Mouse (Mus musculus): Measurements from ENCODE around the gene Grap. TPM values are rescaled to one million over a fixed set of nuclear protein-coding genes. Genes with fewer than 3 reads are reported as not detected.

Grap gene
- polyA plus RNA-seq, 1 experiment from 2014 or later: 10.1 TPM

- Histone ChIP-seq H3K9me3 (ENCODE audit: control insufficient read depth, low read length) (no peaks in the 10 kb centered on the region), H3K4me1 (replicated peaks; ENCODE audit: control insufficient read depth, insufficient read depth, low read length) (no peaks in the 10 kb centered on the region), H3K4me3 (replicated peaks; ENCODE audit: low read length) (no peak overlapping the region), H3K4me2 (replicated peaks) (no peak overlapping the region; the same call in 1 of the 2 replicates), H3K9ac (no peak overlapping the region), H3K27ac (no peak overlapping the region), H3K27me3 (ENCODE audit: control insufficient read depth, insufficient read depth, low read length) (no peaks in the 10 kb centered on the region), H3K36me3 (replicated peaks; ENCODE audit: control insufficient read depth, insufficient read depth) (no peaks in the 10 kb centered on the region)
- DNase-seq (ENCODE audit: low spot score): no peak
- ATAC-seq (ENCODE audit: low FRiP score): no peak
- WGBS: 86% methylated on average over 4 of the region's 4 CpGs
Observed at GRCm38 (mm10) chr11:61654786-61655311, 1.8 kb downstream of the Grap start.

DNA sequence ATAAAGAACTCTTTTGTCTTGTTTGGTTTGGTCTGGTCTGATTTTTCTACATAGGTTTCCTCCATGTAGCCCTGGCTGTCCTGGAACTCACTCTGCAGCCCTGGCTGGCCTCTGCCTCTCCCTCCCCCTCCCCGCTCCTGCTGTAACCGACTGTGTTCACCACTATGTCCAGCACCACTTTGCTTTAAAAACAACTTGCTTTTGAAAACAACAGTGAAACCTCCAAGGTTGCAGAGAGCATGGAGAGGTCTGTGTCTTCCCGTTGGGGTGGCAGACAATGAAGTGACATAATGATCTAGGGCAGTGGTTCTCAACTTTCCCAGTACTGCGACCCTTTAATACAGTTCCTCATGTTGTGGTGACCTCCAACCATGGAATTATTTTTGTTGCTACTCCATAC is 2.6 kb downstream of the Grap start:
- Histone ChIP-seq H3K27ac (no peak overlapping the region), H3K9ac (no peak overlapping the region), H3K9me3 (ENCODE audit: control insufficient read depth, low read length) (no peaks in the 10 kb centered on the region), H3K27me3 (ENCODE audit: control insufficient read depth, insufficient read depth, low read length) (no peaks in the 10 kb centered on the region), H3K4me1 (replicated peaks; ENCODE audit: control insufficient read depth, insufficient read depth, low read length) (no peaks in the 10 kb centered on the region), H3K36me3 (replicated peaks; ENCODE audit: control insufficient read depth, insufficient read depth) (no peaks in the 10 kb centered on the region), H3K4me2 (replicated peaks) (no peak overlapping the region), H3K4me3 (replicated peaks; ENCODE audit: low read length) (no peak overlapping the region)
- 59% methylated on average over 4 of the region's 4 CpGs for WGBS
- no peak for DNase-seq (ENCODE audit: low spot score)
- ATAC-seq (ENCODE audit: low FRiP score): no peak

- Histone ChIP-seq H3K36me3 (replicated peaks; ENCODE audit: control insufficient read depth, insufficient read depth) (no peaks in the 10 kb centered on the region), H3K4me2 (replicated peaks) (no peak overlapping the region), H3K27me3 (ENCODE audit: control insufficient read depth, insufficient read depth, low read length) (no peaks in the 10 kb centered on the region), H3K9ac (no peak overlapping the region), H3K9me3 (ENCODE audit: control insufficient read depth, low read length) (no peaks in the 10 kb centered on the region), H3K4me3 (replicated peaks; ENCODE audit: low read length) (no peak overlapping the region), H3K27ac (no peak overlapping the region), H3K4me1 (replicated peaks; ENCODE audit: control insufficient read depth, insufficient read depth, low read length) (no peaks in the 10 kb centered on the region)
- ATAC-seq (ENCODE audit: low FRiP score) (no peak), DNase-seq (ENCODE audit: low spot score) (no peak)
- WGBS: 74% methylated on average over 6 of the region's 6 CpGs
Observed at GRCm38 (mm10) chr11:61656148-61656850, 3.2 kb downstream of the Grap start.

- Histone ChIP-seq H3K9ac (no peak overlapping the region), H3K9me3 (ENCODE audit: control insufficient read depth, low read length) (no peaks in the 10 kb centered on the region), H3K4me3 (replicated peaks; ENCODE audit: low read length) (no peak overlapping the region), H3K36me3 (replicated peaks; ENCODE audit: control insufficient read depth, insufficient read depth) (no peaks in the 10 kb centered on the region), H3K4me1 (replicated peaks; ENCODE audit: control insufficient read depth, insufficient read depth, low read length) (no peaks in the 10 kb centered on the region), H3K27ac (no peak overlapping the region), H3K4me2 (replicated peaks) (no peak overlapping the region), H3K27me3 (ENCODE audit: control insufficient read depth, insufficient read depth, low read length) (no peaks in the 10 kb centered on the region)
- 69% methylated on average over 2 of the region's 2 CpGs for WGBS
- DNase-seq (ENCODE audit: low spot score) (no peak), ATAC-seq (ENCODE audit: low FRiP score) (no peak)
Observed at GRCm38 (mm10) chr11:61657432-61657831, 4.4 kb downstream of the Grap start.

- H3K9ac ChIP-seq: no peak overlapping the region
- no peaks in the 10 kb centered on the region for H3K36me3 ChIP-seq (replicated peaks; ENCODE audit: control insufficient read depth, insufficient read depth)
- DNase-seq (ENCODE audit: low spot score) (no peak), ATAC-seq (ENCODE audit: low FRiP score) (no peak)
- H3K27ac ChIP-seq: no peak overlapping the region
- H3K27me3 ChIP-seq (ENCODE audit: control insufficient read depth, insufficient read depth, low read length): no peaks in the 10 kb centered on the region
- H3K9me3 ChIP-seq (ENCODE audit: control insufficient read depth, low read length): no peaks in the 10 kb centered on the region
- WGBS: 96% methylated on average over 3 of the region's 3 CpGs
- no peaks in the 10 kb centered on the region for H3K4me1 ChIP-seq (replicated peaks; ENCODE audit: control insufficient read depth, insufficient read depth, low read length)
- H3K4me3 ChIP-seq (replicated peaks; ENCODE audit: low read length): no peak overlapping the region
- H3K4me2 ChIP-seq (replicated peaks): no peak overlapping the region
Observed at GRCm38 (mm10) chr11:61658360-61658922, 5.4 kb downstream of the Grap start.

DNA sequence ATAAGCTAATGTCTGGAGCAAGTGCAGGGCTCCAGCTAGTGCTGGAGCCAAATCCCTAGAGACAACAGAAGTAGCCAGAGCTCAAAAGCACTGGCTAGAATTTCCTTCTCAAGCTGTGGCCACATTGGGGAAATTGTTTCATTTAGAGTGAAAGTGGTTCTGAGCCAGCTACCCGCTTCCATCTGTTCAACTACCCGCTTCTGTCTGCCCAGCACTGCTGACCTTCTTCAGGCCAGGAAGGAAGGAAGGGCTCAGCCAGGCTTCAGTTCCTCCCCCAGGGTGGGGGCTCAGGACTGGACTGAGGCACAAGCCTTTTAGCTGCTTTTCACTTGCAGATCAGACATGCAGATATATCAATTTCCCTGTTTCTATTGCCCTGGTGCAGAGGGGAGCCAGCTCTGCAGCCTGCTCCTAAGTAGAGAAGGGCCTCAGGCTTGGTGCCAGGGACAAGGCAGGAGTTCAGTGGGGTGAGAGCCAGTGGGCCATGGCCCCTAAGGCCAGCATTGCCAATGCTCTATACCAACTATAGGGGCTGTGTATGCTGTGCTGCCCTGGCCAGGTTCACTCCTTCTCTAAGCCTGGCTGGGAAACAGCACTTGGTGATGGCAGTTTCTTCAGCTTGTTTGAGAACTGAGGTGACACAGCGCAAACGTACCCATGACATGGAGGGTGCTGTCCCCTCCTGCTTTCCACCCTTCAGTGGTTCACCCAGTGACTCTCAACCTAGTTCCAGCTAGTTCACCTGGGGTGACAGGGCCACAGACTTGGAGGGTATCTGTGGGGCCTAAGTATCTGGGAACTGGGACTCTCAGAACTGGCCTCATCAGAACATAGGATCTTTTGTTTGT is 6.2 kb downstream of the Grap start:
- Histone ChIP-seq H3K9me3 (ENCODE audit: control insufficient read depth, low read length) (no peaks in the 10 kb centered on the region), H3K27ac (no peak overlapping the region), H3K4me2 (replicated peaks) (no peak overlapping the region), H3K27me3 (ENCODE audit: control insufficient read depth, insufficient read depth, low read length) (no peaks in the 10 kb centered on the region), H3K9ac (no peak overlapping the region), H3K4me3 (replicated peaks; ENCODE audit: low read length) (no peak overlapping the region), H3K36me3 (replicated peaks; ENCODE audit: control insufficient read depth, insufficient read depth) (no peaks in the 10 kb centered on the region), H3K4me1 (replicated peaks; ENCODE audit: control insufficient read depth, insufficient read depth, low read length) (no peaks in the 10 kb centered on the region)
- ATAC-seq (ENCODE audit: low FRiP score): no peak
- DNase-seq (ENCODE audit: low spot score): no peak
- 80% methylated on average over 4 of the region's 4 CpGs for WGBS

GRCm38 (mm10) chr11:61660001-61660400 is 6.9 kb downstream of the Grap start:
- no peaks in the 10 kb centered on the region for H3K27me3 ChIP-seq (ENCODE audit: control insufficient read depth, insufficient read depth, low read length)
- H3K4me2 ChIP-seq (replicated peaks): no peak overlapping the region
- H3K9me3 ChIP-seq (ENCODE audit: control insufficient read depth, low read length): no peaks in the 10 kb centered on the region
- H3K9ac ChIP-seq: no peak overlapping the region
- no peaks in the 10 kb centered on the region for H3K4me1 ChIP-seq (replicated peaks; ENCODE audit: control insufficient read depth, insufficient read depth, low read length)
- H3K4me3 ChIP-seq (replicated peaks; ENCODE audit: low read length): no peak overlapping the region
- H3K36me3 ChIP-seq (replicated peaks; ENCODE audit: control insufficient read depth, insufficient read depth): no peaks in the 10 kb centered on the region
- ATAC-seq (ENCODE audit: low FRiP score) (no peak), DNase-seq (ENCODE audit: low spot score) (no peak)
- no peak overlapping the region for H3K27ac ChIP-seq
- whole genome bisulfite sequencing: 87% methylated on average over 8 of the region's 8 CpGs

DNA sequence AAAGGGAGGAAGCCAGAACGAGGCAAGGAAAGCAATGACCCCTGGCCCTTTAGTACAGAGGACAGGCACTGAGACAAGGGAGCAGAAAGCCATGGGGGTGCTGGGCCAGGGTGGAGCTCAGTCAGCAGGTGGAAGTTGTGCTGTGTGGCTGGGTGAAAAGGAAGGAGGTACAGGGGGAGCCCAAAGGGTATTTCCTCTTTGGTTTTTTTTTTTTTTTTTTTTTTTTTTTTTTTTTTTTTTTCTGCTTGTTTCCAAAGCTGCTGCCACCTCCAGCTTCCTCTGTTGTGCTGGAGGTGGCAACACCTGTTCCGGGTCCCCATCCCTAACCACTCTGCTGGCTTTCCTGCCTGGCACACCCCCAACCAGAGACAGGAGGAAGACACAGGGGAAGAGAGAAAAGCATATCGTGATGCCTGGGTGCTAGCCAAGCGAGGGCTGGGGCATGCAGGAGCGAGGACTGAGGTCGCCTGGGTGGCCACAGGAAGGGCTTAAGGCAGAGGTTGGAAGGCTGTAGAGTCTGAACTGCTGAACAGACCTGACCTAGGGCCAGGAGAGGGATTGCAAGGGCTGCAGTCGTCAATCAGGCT is 7.8 kb downstream of the Grap start:
- H3K27me3 ChIP-seq (ENCODE audit: control insufficient read depth, insufficient read depth, low read length): no peaks in the 10 kb centered on the region
- no peak for ATAC-seq (ENCODE audit: low FRiP score)
- H3K36me3 ChIP-seq (replicated peaks; ENCODE audit: control insufficient read depth, insufficient read depth): no peaks in the 10 kb centered on the region
- H3K4me2 ChIP-seq (replicated peaks): no peak overlapping the region
- no peak overlapping the region for H3K27ac ChIP-seq
- 77% methylated on average over 7 of the region's 7 CpGs for WGBS
- no peaks in the 10 kb centered on the region for H3K4me1 ChIP-seq (replicated peaks; ENCODE audit: control insufficient read depth, insufficient read depth, low read length)
- H3K4me3 ChIP-seq (replicated peaks; ENCODE audit: low read length): no peak overlapping the region
- no peak for DNase-seq (ENCODE audit: low spot score)
- no peak overlapping the region for H3K9ac ChIP-seq
- H3K9me3 ChIP-seq (ENCODE audit: control insufficient read depth, low read length): no peaks in the 10 kb centered on the region

DNA sequence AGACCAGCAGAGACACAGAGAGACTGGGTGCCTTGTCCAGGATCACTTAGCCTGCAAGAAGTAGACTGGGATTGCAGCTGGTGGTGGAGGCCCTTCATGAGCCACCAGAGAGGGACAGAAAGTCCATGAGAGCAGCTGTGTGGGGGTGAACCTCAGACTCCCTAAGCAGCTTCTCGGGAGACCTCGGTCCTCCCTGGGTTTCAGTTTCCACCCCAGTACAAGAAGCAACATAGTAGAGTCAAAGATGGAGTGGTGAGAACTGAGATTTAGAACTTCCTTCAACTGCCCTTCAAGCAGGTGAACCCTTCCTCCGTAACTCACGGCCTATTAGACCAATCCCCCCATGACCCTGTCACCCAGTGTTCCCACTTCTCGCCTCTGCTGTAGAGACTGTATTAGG is 9.1 kb downstream of the Grap start:
- Histone ChIP-seq H3K9ac (no peak overlapping the region), H3K36me3 (replicated peaks; ENCODE audit: control insufficient read depth, insufficient read depth) (no peaks in the 10 kb centered on the region), H3K4me2 (replicated peaks) (no peak overlapping the region), H3K4me1 (replicated peaks; ENCODE audit: control insufficient read depth, insufficient read depth, low read length) (no peaks in the 10 kb centered on the region), H3K9me3 (ENCODE audit: control insufficient read depth, low read length) (no peaks in the 10 kb centered on the region), H3K27me3 (ENCODE audit: control insufficient read depth, insufficient read depth, low read length) (no peaks in the 10 kb centered on the region), H3K27ac (no peak overlapping the region), H3K4me3 (replicated peaks; ENCODE audit: low read length) (no peak overlapping the region)
- WGBS: 96% methylated on average over 5 of the region's 5 CpGs
- DNase-seq (ENCODE audit: low spot score) (no peak), ATAC-seq (ENCODE audit: low FRiP score) (no peak)
